Mouse (Mus musculus): Measurements from ENCODE around the gene Tas2r120. TPM values are rescaled to one million over a fixed set of nuclear protein-coding genes. Genes with fewer than 3 reads are reported as not detected.
"Not testable (repeated sequence)": the region's sequence is repeated elsewhere in the genome, so short reads cannot be mapped to it uniquely, and the experiment has no call there.

Gene Tas2r120
- polyA plus RNA-seq (2015; fragmentation: Nextera tagmentation; extraction: Ambion mirVana): not detected in 2 replicates

DNA sequence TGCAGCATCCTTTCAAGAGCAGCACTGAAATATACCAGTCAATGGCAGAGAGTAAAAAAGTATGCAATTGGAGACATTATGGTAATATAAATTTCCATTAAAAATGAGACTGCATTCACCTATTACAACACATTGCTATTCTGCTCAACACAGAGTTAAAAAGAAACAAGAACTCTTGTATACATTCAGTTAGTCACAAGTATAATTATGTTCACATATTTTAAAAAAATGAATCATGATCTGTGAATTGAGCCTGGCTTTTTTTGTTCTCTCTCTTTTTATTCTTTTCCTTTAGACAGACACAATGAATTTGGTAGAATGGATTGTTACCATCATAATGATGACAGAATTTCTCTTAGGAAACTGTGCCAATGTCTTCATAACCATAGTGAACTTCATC lies at the start of gene Tas2r120:
Gene Tas2r120, plus strand, starts transcription at position 301 of the 400 bp plus-strand sequence.
- Histone ChIP-seq H3K4me1 (ENCODE audit: control insufficient read depth, insufficient read depth, low read length) (no peaks in the 10 kb centered on the region), H3K9ac (ENCODE audit: low read depth, low read length) (no peak within 1 kb of the TSS), H3K36me3 (ENCODE audit: control insufficient read depth, insufficient read depth, low read length) (no peaks in the 10 kb centered on the region), H3K4me2 (ENCODE audit: low read length) (no peak within 1 kb of the TSS), H3K27ac (ENCODE audit: low read length) (no peak within 1 kb of the TSS), H3K27me3 (ENCODE audit: control insufficient read depth, insufficient read depth, low read depth, low read length) (no peaks in the 10 kb centered on the region), H3K9me3 (replicated peaks; ENCODE audit: control insufficient read depth, low read length, poor library complexity, severe bottlenecking) (no peaks in the 10 kb centered on the region), H3K4me3 (ENCODE audit: low read depth, low read length) (no peak within 1 kb of the TSS)
- no peak for ATAC-seq

DNA sequence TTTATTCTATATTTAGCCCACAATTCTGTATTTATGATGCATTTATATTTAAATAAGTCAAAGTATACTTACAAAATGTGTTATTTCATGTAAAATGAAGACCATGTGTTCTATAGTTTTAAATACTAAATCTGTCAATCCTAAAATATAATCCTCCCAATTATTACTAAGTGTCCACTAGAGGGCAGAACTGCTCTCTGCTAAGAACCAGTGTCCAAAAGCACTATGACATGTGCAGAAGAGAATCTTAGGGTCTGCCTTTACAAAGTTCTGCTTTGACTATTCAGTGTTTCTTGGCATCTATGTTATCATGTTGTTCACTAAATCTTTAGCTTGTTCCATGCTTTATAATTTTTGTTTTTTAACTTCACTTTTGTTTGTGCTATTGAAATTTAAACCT lies 7.4 kb upstream of the Tas2r120 start:
- Histone ChIP-seq H3K27me3 (ENCODE audit: control insufficient read depth, insufficient read depth, low read depth, low read length) (no peaks in the 10 kb centered on the region), H3K9me3 (replicated peaks; ENCODE audit: control insufficient read depth, low read length, poor library complexity, severe bottlenecking) (no peaks in the 10 kb centered on the region), H3K9ac (ENCODE audit: low read depth, low read length) (no peak overlapping the region), H3K4me1 (ENCODE audit: control insufficient read depth, insufficient read depth, low read length) (no peaks in the 10 kb centered on the region), H3K27ac (ENCODE audit: low read length) (no peak overlapping the region), H3K36me3 (ENCODE audit: control insufficient read depth, insufficient read depth, low read length) (no peaks in the 10 kb centered on the region), H3K4me2 (ENCODE audit: low read length) (no peak overlapping the region), H3K4me3 (ENCODE audit: low read depth, low read length) (no peak overlapping the region)
- no peak for ATAC-seq

DNA sequence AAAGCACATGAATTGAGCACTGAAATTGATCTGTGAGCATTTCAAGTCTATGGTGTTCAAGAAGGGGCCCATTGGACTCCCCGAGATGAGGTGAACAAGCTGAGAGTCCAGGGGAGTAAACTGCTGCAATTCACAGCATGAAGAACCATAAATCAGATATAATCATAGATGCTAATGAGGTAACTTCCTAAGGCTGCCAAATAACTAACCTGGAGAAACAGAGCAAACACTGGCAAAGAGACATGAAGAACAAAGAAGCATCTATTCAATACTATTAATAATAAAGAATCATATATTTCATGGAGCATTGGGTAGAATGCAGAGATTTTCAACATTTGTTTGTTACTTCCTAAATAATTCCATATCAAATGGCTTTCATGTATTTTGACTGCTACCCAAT lies 5.3 kb upstream of the Tas2r120 start, which contains the start of gene A630073D07Rik:
Gene A630073D07Rik, minus strand, starts transcription at position 101 of the 400 bp plus-strand sequence.
- H3K27me3 ChIP-seq (ENCODE audit: control insufficient read depth, insufficient read depth, low read depth, low read length): no peaks in the 10 kb centered on the region
- no peaks in the 10 kb centered on the region for H3K36me3 ChIP-seq (ENCODE audit: control insufficient read depth, insufficient read depth, low read length)
- WGBS: 88% methylated on average over 1 of the region's 1 CpGs
- no peak within 1 kb of the TSS for H3K9ac ChIP-seq (ENCODE audit: low read depth, low read length)
- no peak within 1 kb of the TSS for H3K4me3 ChIP-seq (ENCODE audit: low read depth, low read length)
- no peak for ATAC-seq
- no peak within 1 kb of the TSS for H3K27ac ChIP-seq (ENCODE audit: low read length)
- H3K4me1 ChIP-seq (ENCODE audit: control insufficient read depth, insufficient read depth, low read length): no peaks in the 10 kb centered on the region
- H3K9me3 ChIP-seq (replicated peaks; ENCODE audit: control insufficient read depth, low read length, poor library complexity, severe bottlenecking): no peaks in the 10 kb centered on the region
- H3K4me2 ChIP-seq (ENCODE audit: low read length): no peak within 1 kb of the TSS

DNA sequence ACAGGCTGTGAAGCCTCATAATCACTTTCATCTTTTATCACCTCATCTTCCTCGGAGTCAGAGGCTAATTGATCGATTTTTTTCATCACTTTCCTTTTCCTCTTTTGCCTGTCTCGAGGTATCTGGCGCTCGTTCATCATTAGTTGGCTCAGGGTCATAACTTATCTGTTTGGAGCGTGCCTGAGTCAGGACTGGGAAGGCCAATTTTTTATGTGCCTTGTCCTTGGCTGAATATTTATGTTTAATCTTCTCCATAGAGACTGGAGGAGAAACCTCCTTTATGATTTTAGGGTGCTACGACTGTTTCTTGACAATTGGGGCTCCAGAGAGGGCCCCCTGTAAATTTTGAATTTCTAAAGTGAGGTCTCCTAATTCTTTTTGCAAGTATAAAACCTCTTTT lies 34.8 kb downstream of the Tas2r120 start:
- ATAC-seq; H3K36me3 ChIP-seq (ENCODE audit: control insufficient read depth, insufficient read depth, low read length); H3K9me3 ChIP-seq (replicated peaks; ENCODE audit: control insufficient read depth, low read length, poor library complexity, severe bottlenecking); H3K4me1 ChIP-seq (ENCODE audit: control insufficient read depth, insufficient read depth, low read length); H3K27ac ChIP-seq (ENCODE audit: low read length); H3K4me2 ChIP-seq (ENCODE audit: low read length); H3K4me3 ChIP-seq (ENCODE audit: low read depth, low read length); H3K27me3 ChIP-seq (ENCODE audit: control insufficient read depth, insufficient read depth, low read depth, low read length); H3K9ac ChIP-seq (ENCODE audit: low read depth, low read length): not testable (repeated sequence)
- 86% methylated on average over 7 of the region's 7 CpGs for WGBS

DNA sequence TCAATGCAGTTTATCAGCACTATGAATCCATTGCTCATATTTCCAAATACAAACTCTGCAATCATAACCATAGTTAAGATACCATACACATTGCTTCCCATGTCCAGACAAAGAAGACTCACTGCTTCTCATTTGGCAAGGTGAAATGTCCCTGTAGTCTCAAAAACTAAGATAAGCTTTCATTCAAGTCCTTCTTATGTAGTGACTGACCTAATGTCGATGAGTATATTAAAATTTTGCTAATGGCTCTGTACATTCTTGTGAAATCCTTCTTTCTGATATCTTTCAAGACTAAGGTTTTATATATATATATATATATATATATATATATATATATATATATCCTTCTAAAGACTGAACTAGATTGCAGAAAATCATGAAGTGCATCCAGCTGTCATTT lies 44.2 kb downstream of the Tas2r120 start, which contains the start of gene Tas2r121:
Gene Tas2r121, minus strand, starts transcription at position 101 of the 400 bp plus-strand sequence.
- no peak for ATAC-seq
- H3K36me3 ChIP-seq (ENCODE audit: control insufficient read depth, insufficient read depth, low read length): no peaks in the 10 kb centered on the region
- no peaks in the 10 kb centered on the region for H3K4me1 ChIP-seq (ENCODE audit: control insufficient read depth, insufficient read depth, low read length)
- H3K4me2 ChIP-seq (ENCODE audit: low read length): no peak within 1 kb of the TSS
- H3K27ac ChIP-seq (ENCODE audit: low read length): no peak within 1 kb of the TSS
- H3K9me3 ChIP-seq (replicated peaks; ENCODE audit: control insufficient read depth, low read length, poor library complexity, severe bottlenecking): no peaks in the 10 kb centered on the region
- no peak within 1 kb of the TSS for H3K9ac ChIP-seq (ENCODE audit: low read depth, low read length)
- H3K27me3 ChIP-seq (ENCODE audit: control insufficient read depth, insufficient read depth, low read depth, low read length): no peaks in the 10 kb centered on the region
- H3K4me3 ChIP-seq (ENCODE audit: low read depth, low read length): no peak within 1 kb of the TSS
- WGBS: 73% methylated on average over 1 of the region's 1 CpGs

Other genes starting within 250 kb of the Tas2r120 start
- not detected in 2 replicates for gene Prh1, start 87.1 kb upstream of the Tas2r120 start, polyA plus RNA-seq (2015; fragmentation: Nextera tagmentation; extraction: Ambion mirVana)
- not detected in 2 replicates for gene Prp2, start 61.0 kb upstream of the Tas2r120 start, polyA plus RNA-seq (2015; fragmentation: Nextera tagmentation; extraction: Ambion mirVana)
- gene A630073D07Rik, start 5.4 kb upstream of the Tas2r120 start, polyA plus RNA-seq (2015; fragmentation: Nextera tagmentation; extraction: Ambion mirVana): not detected in 2 replicates
- gene Tas2r121, start 44.1 kb downstream of the Tas2r120 start, polyA plus RNA-seq (2015; fragmentation: Nextera tagmentation; extraction: Ambion mirVana): not detected in 2 replicates
- gene Tas2r122, start 55.0 kb downstream of the Tas2r120 start, polyA plus RNA-seq (2015; fragmentation: Nextera tagmentation; extraction: Ambion mirVana): not detected in 2 replicates
- gene Tas2r115, start 81.1 kb downstream of the Tas2r120 start, polyA plus RNA-seq (2015; fragmentation: Nextera tagmentation; extraction: Ambion mirVana): not detected in 2 replicates
- not detected in 2 replicates for gene Tas2r124, start 97.8 kb downstream of the Tas2r120 start, polyA plus RNA-seq (2015; fragmentation: Nextera tagmentation; extraction: Ambion mirVana)
- gene Tas2r102, start 105.2 kb downstream of the Tas2r120 start, polyA plus RNA-seq (2015; fragmentation: Nextera tagmentation; extraction: Ambion mirVana): not detected in 2 replicates
- gene Tas2r136, start 121.2 kb downstream of the Tas2r120 start, polyA plus RNA-seq (2015; fragmentation: Nextera tagmentation; extraction: Ambion mirVana): not detected in 2 replicates
- gene Tas2r117, start 145.9 kb downstream of the Tas2r120 start, polyA plus RNA-seq (2015; fragmentation: Nextera tagmentation; extraction: Ambion mirVana): not detected in 2 replicates
- gene Tas2r123, start 190.2 kb downstream of the Tas2r120 start, polyA plus RNA-seq (2015; fragmentation: Nextera tagmentation; extraction: Ambion mirVana): not detected in 2 replicates
- gene Tas2r116, start 198.5 kb downstream of the Tas2r120 start, polyA plus RNA-seq (2015; fragmentation: Nextera tagmentation; extraction: Ambion mirVana): not detected in 2 replicates
- not detected in 2 replicates for gene Tas2r110, start 211.1 kb downstream of the Tas2r120 start, polyA plus RNA-seq (2015; fragmentation: Nextera tagmentation; extraction: Ambion mirVana)
- not detected in 2 replicates for gene Tas2r113, start 236.1 kb downstream of the Tas2r120 start, polyA plus RNA-seq (2015; fragmentation: Nextera tagmentation; extraction: Ambion mirVana)